Mouse (Mus musculus) cerebellum, postnatal 36 days (tissue): ENCODE results near the gene Uxs1.
A peak's percentile ranks its signal among the peaks of the same experiment; 100 is the strongest.

Experiments used
- DNase-seq, 2 experiments: peaks; one replicate each; pipeline ENCODE4 v3.0.0; 2021 to 2022; ENCODE audit warnings: mixed read lengths in 2 of 2

Gene Uxs1

GRCm38 (mm10) chr1:43789765-43790164, 37.8 kb downstream of the Uxs1 start:
- DNase-seq, result no peak

- no peak for DNase-seq
These were observed 40.9 kb downstream of the Uxs1 start for GRCm38 (mm10) chr1:43786711-43787110.

- no peak for DNase-seq
These were observed 42.3 kb downstream of the Uxs1 start for GRCm38 (mm10) chr1:43785316-43785715.

- no peak for DNase-seq
These were observed 44.4 kb downstream of the Uxs1 start for GRCm38 (mm10) chr1:43783186-43783585.

GRCm38 (mm10) chr1:43782680-43783079, 44.9 kb downstream of the Uxs1 start:
- DNase-seq, result no peak

- DNase-seq, result no peak
These were observed 45.9 kb downstream of the Uxs1 start for GRCm38 (mm10) chr1:43781672-43782071.

- no peak for DNase-seq
These were observed 46.4 kb downstream of the Uxs1 start for GRCm38 (mm10) chr1:43781195-43781594.

- DNase-seq, result peak; percentile 30 to 34
These were observed 51.5 kb downstream of the Uxs1 start for GRCm38 (mm10) chr1:43776106-43776505.

GRCm38 (mm10) chr1:43774126-43774525, 53.5 kb downstream of the Uxs1 start:
- no peak for DNase-seq

- no peak for DNase-seq
These were observed 54.9 kb downstream of the Uxs1 start for GRCm38 (mm10) chr1:43772694-43773093.

- no peak for DNase-seq
These were observed 57.6 kb downstream of the Uxs1 start for GRCm38 (mm10) chr1:43770032-43770431.

- DNase-seq, result no peak
These were observed 58.3 kb downstream of the Uxs1 start for GRCm38 (mm10) chr1:43769348-43769747.

GRCm38 (mm10) chr1:43768385-43768990, 59.1 kb downstream of the Uxs1 start:
- DNase-seq, result no peak

GRCm38 (mm10) chr1:43766328-43766727, 61.3 kb downstream of the Uxs1 start:
- DNase-seq, result no peak

GRCm38 (mm10) chr1:43764481-43764880, 63.1 kb downstream of the Uxs1 start:
- no peak for DNase-seq

GRCm38 (mm10) chr1:43760085-43760484, 67.5 kb downstream of the Uxs1 start:
- no peak for DNase-seq

GRCm38 (mm10) chr1:43754448-43755312, 72.9 kb downstream of the Uxs1 start:
- peak; percentile 35 to 38 for DNase-seq

GRCm38 (mm10) chr1:43738519-43738894, 89.1 kb downstream of the Uxs1 start:
- no peak for DNase-seq

- DNase-seq, result peak; percentile 26 to 51
These were observed 89.6 kb downstream of the Uxs1 start for GRCm38 (mm10) chr1:43737812-43738518.

GRCm38 (mm10) chr1:43732657-43733056, 94.9 kb downstream of the Uxs1 start:
- DNase-seq, result no peak

GRCm38 (mm10) chr1:43732100-43732499, 95.5 kb downstream of the Uxs1 start:
- DNase-seq, result no peak

- peak; percentile 39 to 58 for DNase-seq
These were observed 97.1 kb downstream of the Uxs1 start, which contains the start of gene 1500015O10Rik for GRCm38 (mm10) chr1:43730491-43730924. TSS of gene 1500015O10Rik (plus strand) at chr1:43730602.

- no peak for DNase-seq
These were observed 105.1 kb downstream of the Uxs1 start for GRCm38 (mm10) chr1:43722459-43722858.
